Mouse (Mus musculus): Measurements from ENCODE around the gene Cacna1h.

Cacna1h gene

GRCm38 (mm10) chr17:25433617-25434606, at the start of gene Cacna1h:
Gene Cacna1h (minus strand): TSS chr17:25433783.
- peak; percentile 82 for DNase-seq (ENCODE audit: low spot score)

DNA sequence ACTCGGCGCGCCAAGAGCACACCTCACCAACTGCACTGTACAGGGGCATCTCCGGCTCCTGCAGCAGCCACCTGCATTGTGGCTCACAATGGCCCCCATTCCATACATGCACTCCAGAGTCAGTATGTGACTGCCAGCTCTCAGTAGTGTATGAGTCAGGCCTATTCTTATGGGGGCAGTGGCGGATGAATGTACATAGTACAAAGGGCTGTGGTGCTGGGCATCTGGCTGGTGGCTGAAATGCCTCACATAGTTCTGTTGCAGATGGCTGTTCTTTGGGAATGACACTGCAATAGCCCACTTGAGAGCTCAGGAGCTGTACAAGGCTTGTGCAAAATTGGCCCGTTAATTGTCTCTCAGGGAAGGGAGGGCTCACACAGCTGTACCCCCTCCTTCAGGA, 48.5 kb upstream of the Cacna1h start:
- DNase-seq (ENCODE audit: low spot score): no peak

DNA sequence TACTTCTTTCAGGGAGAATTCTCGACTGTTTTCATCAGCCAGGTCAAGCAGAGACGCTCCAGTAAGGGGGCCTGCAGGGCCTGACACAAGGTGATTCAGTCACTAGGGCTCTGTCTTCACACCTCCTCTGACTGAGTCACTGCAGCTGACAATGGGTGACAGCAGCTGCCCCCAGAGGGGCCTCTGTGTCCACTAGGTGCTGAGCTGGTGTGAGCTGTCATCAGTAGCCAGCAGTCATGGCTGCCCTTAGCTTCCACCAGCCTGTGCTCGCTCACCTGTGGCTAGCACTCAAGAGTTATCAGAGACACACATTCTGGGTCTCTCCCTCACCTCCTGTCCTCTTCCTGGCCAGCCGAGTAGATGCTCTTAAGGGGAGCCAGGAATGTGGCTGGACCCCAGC, 47.2 kb upstream of the Cacna1h start:
- DNase-seq (ENCODE audit: low spot score): no peak

- DNase-seq (ENCODE audit: low spot score): no peak
Measured at GRCm38 (mm10) chr17:25480152-25480551, 46.6 kb upstream of the Cacna1h start.

DNA sequence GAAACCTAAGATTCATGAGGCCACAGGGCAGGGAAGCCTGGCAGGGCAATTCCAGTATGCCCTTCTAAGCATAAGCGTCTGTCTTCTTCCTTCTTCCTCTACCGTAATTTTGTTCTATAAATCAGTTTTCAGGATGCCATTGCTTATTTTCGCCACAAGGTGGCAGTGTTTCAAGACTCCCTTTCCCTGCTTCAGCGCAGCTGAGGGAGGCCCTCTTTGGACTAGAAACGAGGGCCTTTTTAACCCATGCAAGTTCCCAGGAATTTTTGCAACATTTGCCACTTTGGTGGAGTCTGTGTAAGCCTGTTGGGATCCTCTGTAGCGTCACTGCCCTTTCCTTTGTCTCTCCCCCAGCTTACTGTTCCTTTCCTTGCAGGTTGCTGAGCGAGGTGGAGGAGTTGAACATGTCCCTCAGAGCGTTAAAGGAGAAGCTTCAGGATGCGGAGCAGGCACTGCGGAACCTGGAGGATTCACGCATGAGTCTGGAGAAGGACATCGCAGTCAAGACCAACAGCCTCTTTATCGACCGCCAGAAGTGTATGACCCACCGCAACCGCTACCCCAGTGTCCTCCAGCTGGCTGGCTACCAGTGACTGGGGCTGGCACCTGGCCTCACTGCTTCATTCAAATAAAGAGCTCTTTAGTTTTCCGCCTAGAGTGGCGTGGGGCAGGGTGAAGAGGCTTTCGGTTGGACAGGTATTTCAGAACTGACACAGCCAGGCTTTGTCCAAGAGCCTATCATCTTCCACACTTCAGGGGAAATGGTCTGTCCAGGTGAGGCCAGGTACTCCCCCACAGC, 42.6 kb upstream of the Cacna1h start:
- peak; percentile 85 for DNase-seq (ENCODE audit: low spot score)

DNA sequence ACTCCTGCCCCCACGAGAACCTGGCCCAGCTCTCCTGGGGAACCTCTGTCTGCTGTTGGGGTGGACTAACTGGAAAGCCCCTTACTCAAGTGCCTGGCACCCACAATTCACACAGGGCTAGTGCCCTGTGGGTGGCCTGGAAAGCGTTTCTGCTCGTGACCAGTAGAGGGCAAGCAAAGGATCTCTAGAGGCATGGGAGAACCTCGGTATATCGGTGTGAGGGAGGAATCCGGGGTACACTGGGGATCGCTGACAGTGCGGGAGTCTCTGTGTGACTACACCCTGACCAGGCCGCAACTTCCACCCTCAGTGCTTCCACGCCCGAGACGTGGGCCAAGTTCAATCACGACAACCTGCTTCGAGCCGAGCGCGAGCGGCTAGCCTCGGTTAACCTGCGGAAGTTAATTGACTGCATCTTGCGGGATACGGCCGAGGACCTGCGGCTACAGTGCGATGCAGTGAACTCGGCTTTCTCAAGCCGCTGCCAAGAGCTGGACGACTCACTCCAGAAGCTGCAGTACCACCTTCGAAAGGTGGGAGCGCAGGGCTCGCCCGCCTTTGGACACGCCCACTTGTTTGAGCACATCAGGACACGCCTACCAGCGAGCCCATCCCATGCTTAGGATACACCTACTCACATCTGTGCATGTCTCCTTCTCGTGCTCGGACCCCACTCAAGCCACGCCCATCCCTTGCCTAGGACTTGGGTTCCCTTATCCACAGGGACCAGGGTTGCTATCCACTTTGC, 40.9 kb upstream of the Cacna1h start:
- DNase-seq (ENCODE audit: low spot score): peak; percentile 85

- no peak for DNase-seq (ENCODE audit: low spot score)
Measured at GRCm38 (mm10) chr17:25472044-25472443, 38.5 kb upstream of the Cacna1h start.

DNA sequence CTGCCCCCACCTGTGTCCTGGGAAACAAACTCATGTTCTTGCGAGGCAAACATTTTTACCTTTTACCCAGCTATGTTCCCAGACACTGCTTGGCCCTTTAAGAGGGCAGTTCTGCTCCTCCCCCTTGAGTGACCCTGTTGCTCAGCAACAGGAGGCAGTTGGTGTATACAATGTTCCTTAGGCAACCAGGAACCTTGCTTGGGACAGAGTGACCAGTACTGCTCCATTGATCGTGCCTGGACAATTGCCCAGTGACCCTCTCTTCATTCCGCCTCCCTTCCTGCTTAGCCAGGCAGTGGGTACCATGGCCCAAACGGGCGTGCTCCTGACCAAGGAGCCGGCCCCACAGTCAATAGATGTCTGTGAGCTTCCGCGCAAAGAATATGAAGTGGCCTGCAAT, 37.8 kb upstream of the Cacna1h start:
- peak; percentile 65 for DNase-seq (ENCODE audit: low spot score)

GRCm38 (mm10) chr17:25469798-25470197, 36.2 kb upstream of the Cacna1h start:
- DNase-seq (ENCODE audit: low spot score): peak; percentile 89

DNA sequence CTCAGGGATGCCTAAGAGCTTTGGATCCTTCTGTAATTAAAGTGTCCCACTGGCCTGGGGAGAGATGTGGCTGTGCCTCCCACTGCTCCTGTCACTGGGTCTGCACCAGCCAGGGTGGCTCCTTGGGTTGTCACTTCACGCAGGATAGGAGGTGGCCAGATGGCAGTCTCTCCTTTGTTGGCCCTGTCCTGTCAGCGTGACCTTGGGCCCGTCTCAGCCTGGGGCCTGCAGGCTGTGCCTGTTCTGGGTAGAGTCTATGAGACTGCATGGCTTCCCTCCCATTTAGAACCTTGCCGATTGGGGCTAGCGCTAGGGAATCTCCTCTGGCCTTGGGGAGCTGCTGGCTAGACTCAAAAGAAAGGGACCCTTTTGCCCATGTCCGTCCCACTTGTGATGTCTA, 34.7 kb upstream of the Cacna1h start:
- no peak for DNase-seq (ENCODE audit: low spot score)

GRCm38 (mm10) chr17:25467781-25468180, 34.2 kb upstream of the Cacna1h start:
- no peak for DNase-seq (ENCODE audit: low spot score)

- no peak for DNase-seq (ENCODE audit: low spot score)
Measured at GRCm38 (mm10) chr17:25466257-25466656, 32.7 kb upstream of the Cacna1h start.

DNA sequence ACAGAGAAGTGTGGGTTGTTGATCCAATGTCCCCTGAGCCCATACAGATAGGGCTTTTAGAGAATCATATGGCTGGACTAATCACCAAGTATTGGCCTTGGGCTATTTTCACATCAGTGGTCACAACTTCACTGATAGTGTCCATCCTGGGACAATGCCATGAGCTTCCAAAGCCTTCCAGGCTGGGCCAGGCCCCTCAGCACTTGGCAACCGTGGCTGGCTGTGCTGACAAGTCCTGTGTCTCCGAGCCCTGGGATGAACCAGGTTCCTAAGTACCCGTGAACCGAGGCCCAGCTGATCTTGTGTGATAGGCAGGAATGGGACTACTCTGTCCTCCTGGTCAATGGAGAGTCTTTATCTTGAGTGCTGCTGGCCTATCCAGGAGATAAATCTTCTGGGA, 30.5 kb upstream of the Cacna1h start:
- DNase-seq (ENCODE audit: low spot score): no peak

DNA sequence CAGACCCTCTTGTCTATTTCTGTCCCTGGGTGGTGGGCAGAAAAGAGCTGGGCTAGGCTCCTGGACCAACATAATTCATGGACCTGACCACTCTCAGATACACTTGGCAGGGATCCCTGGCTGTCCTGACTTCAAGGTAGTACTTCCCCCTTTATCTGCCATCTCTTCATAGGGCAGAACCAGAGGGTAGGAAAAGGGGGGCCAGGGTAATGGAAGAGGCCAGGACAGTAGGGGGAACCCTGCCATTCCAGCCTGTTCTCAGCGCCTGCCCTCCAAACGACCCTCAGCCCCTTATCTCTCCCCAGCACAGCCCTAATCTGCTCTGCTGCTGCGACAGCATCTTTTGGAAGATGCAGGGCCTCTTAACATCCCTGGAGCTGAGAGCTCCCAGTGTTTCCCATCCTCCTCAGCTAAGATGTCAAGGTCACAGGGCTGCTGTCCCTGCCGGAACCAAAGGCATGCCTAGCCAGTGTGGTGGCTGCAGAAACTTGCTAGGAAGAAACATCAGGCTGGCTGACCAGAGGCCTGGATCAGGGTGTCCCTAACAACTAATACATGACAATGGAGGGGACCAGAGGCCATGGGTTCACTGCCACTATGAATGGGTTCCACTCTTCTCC, 29.9 kb upstream of the Cacna1h start:
- DNase-seq (ENCODE audit: low spot score): no peak

DNA sequence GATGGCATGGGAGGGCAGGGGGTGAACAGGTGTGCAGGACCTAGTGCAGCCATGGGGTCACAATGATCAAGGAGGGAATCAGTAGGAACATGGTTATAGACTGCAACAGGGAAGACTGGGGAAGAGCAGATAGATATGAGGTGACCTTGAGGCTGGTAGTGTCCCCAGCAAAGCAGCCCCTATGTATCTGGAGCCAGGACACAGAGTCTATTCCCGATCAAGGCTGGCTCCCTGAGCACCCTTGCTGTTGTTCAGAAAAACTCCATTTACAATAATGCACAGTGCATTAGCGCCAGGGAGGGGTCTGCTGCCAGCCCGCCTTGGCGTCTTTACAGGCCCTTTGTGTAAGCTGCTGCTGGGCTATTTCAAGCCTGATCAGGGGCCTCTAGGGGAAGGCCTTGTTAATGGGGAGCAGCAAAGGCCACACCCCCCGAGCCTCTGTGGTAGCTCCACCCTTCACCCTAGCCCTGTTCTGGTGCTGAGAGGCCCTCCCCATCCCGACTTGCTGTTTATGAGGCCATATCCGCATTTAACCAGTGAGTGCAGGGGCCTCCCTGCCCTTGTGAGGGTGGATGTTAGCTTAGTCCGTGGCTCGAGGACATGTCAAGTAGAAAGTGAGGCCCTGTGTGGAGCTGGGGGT, 28.8 kb upstream of the Cacna1h start:
- peak; percentile 44 for DNase-seq (ENCODE audit: low spot score)

GRCm38 (mm10) chr17:25456540-25456939, 23.0 kb upstream of the Cacna1h start:
- DNase-seq (ENCODE audit: low spot score): no peak

GRCm38 (mm10) chr17:25454272-25454671, 20.7 kb upstream of the Cacna1h start, which contains the start of gene Tekt4:
Gene Tekt4 (plus strand): TSS chr17:25454615.
- no peak for DNase-seq (ENCODE audit: low spot score)

DNA sequence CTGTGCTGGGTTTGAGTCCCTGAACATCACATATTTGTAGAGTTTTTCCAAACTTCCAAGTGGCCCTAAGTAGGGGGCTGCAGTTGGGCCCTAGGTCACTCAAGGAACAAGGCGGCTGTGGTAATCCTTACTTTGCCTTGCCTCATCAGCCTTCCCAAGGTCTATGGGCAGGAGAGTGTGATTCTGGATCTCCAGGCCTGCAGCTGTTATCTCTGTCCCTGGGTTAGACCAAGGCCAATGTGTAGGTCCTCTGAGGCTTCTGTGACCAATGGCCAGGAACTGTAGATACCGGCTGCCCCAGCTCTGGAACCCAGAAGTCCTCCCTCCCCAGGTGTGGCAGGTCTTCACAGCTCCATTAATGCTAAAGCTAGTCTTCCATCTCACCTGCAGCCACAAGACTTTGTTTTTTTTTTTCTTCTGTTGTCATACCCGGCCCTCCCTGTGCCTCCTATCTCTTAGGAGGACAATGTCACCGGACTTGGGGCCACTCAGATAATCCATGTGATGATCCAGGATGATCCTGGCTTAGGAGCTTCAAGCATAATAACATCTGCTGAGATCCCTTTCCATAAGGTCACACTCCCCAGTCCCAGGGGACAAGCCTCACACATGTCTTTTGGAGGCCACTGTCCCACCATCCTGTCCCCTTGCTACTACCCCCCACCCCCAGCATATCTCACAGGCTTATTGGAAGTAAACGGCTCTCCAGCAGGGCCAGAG, 18.8 kb upstream of the Cacna1h start:
- no peak for DNase-seq (ENCODE audit: low spot score)

DNA sequence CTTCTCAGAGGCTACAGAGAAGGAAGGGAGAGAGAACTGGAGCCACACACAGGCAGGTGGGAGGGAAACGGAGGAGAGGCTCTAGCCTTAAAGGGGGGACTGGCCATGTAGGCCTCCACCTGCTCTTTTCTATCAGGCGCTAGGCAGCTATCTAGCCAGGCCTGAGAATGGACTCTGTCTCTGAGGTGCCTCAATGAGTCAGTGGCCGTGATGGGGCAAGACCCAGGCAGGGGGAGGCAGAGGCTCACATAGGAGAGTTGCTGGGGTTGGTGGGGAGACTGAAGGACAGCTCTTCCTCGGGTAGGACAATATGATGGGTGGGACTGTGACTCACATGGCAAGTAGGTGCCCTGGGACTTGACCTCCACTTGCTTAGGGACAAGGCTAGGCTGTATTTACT, 16.7 kb upstream of the Cacna1h start:
- no peak for DNase-seq (ENCODE audit: low spot score)

GRCm38 (mm10) chr17:25447865-25448264, 14.3 kb upstream of the Cacna1h start:
- no peak for DNase-seq (ENCODE audit: low spot score)

Measured in embryo, embryonic 10.5 days (tissue).